Mouse (Mus musculus) limb, embryonic 10.5 days (tissue): ENCODE data around the gene Gm10272. TPM values are rescaled to one million over a fixed set of nuclear protein-coding genes. Genes with fewer than 3 reads are reported as not detected.

Source experiments
- DNase-seq: peaks from one replicate; pipeline ENCODE4 v3.0.0-alpha.2; 2017; ENCODE audit warnings: low spot score
- H3K27ac ChIP-seq: fragments of 300-500 bp; sonication (generic); 2 replicates; pipeline ENCODE4 v1.5.1; 2016; ENCODE audit warnings: mild to moderate bottlenecking
- H3K27me3 ChIP-seq: fragments of 300-500 bp; sonication (generic); 2 replicates; pipeline ENCODE4 v1.6.1; 2016; ENCODE audit warnings: low read depth, mild to moderate bottlenecking; ENCODE audit not compliant: poor library complexity, severe bottlenecking
- H3K36me3 ChIP-seq: fragments of 300-500 bp; sonication (generic); 2 replicates; pipeline ENCODE4 v1.6.1; 2016; ENCODE audit warnings: mild to moderate bottlenecking, moderate library complexity
- H3K4me1 ChIP-seq: fragments of 300-500 bp; sonication (generic); 2 replicates; pipeline ENCODE4 v1.6.1; 2016
- H3K4me3 ChIP-seq: fragments of 300-500 bp; sonication (generic); 2 replicates; pipeline ENCODE4 v1.5.1; 2016; ENCODE audit warnings: mild to moderate bottlenecking, moderate library complexity
- H3K9me3 ChIP-seq: fragments of 300-500 bp; sonication (generic); replicated peaks from 2 replicates; pipeline ENCODE4 v1.6.1; 2016; ENCODE audit warnings: mild to moderate bottlenecking
- WGBS: fragments of 180-500 bp; shearing (Covaris S2); methylation state at CpG from one replicate; pipeline ENCODE4 v1.1.7; 2016; 5-methylcytosine and 5-hydroxymethylcytosine counted together
- polyA plus RNA-seq: library from polyadenylated mRNA; unstranded; fragments of >200 nt; fragmentation: Nextera tagmentation; extraction: Ambion mirVana; gene quantifications from 2 replicates; pipeline ENCODE4 v1.2.1, GENCODE M21; 2016

The Gm10272 gene
- not detected in 2 replicates for polyA plus RNA-seq

DNA sequence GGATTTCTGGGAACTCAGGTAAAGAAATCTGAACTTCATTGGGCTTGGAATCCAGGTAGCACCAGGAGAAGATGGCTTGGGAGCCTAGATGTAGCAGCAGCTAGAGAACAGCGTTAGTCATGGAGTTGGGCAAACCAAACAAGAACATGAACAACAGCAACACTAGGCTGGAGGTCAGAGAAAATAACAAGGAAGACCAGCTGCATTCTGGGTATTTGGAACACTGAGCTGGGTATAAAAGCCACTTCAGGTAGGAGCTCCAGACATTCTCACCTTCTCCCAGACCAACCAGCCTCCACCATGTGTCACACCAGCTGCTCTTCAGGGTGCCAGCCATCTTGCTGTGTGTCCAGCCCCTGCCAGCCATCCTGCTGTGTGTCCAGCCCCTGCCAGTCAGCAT lies at the start of gene Gm10272:
Gm10272 (plus strand) TSS at position 301 of the 400 bp plus-strand sequence.
- WGBS: 92% methylated on average over 1 of the region's 1 CpGs
- H3K4me1 ChIP-seq: no peaks in the 10 kb centered on the region
- DNase-seq: no peak
- 0 out of 2 replicates have a peak, but pooled peaks cover 7% of the 10 kb centered on the region for H3K9me3 ChIP-seq
- no peak within 1 kb of the TSS for H3K27ac ChIP-seq
- H3K36me3 ChIP-seq: no peaks in the 10 kb centered on the region
- H3K4me3 ChIP-seq: no peak within 1 kb of the TSS
- no peaks in the 10 kb centered on the region for H3K27me3 ChIP-seq

- no peak for DNase-seq
- Histone ChIP-seq H3K4me3 (no peak overlapping the region), H3K9me3 (no peaks in the 10 kb centered on the region; the same call in 1 of the 2 replicates), H3K27ac (no peak overlapping the region), H3K36me3 (no peaks in the 10 kb centered on the region), H3K4me1 (0 out of 2 replicates have a peak, but pooled peaks cover 4% of the 10 kb centered on the region), H3K27me3 (peaks cover 3% of the 10 kb centered on the region)
- WGBS: 74% methylated on average over 15 of the region's 15 CpGs
These were observed 48.0 kb upstream of the Gm10272 start for GRCm38 (mm10) chr10:77658286-77658994.

GRCm38 (mm10) chr10:77663949-77664665 lies 42.3 kb upstream of the Gm10272 start:
- WGBS: 32% methylated on average over 43 of the region's 43 CpGs
- Histone ChIP-seq H3K27ac (peak overlapping the region; percentile 63), H3K27me3 (peaks cover 24% of the 10 kb centered on the region), H3K4me3 (peak overlapping the region; percentile 30), H3K4me1 (peaks cover 9% of the 10 kb centered on the region), H3K9me3 (no peaks in the 10 kb centered on the region; the same call in 1 of the 2 replicates), H3K36me3 (no peaks in the 10 kb centered on the region)
- DNase-seq: peak; percentile 62

DNA sequence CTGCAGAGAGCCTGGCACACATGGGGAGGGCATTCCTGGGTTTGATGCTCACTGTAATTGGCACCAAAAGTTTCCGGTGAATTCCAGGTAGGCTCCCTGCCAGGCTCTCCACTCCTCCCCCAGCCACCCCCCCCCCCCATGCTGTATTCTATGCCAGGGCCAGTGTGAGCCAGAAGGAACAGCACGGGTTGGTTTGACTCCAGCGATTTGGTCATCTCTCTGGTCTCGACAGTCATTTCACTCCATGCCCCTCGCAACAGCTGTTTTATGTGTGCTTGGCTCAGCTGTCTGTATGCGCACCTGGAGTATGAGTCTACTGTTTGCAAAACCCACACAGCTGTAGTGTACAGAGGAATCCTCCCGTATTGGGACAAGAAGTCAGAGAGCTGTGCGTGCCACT lies 40.1 kb upstream of the Gm10272 start:
- H3K27ac ChIP-seq: peak overlapping the region; percentile 9; the same call in 1 of the 2 replicates
- peaks cover 9% of the 10 kb centered on the region for H3K4me1 ChIP-seq
- H3K27me3 ChIP-seq: peaks cover 24% of the 10 kb centered on the region
- no peak for DNase-seq
- H3K9me3 ChIP-seq: no peaks in the 10 kb centered on the region
- no peaks in the 10 kb centered on the region for H3K36me3 ChIP-seq
- no peak overlapping the region for H3K4me3 ChIP-seq
- WGBS: 86% methylated on average over 8 of the region's 8 CpGs

DNA sequence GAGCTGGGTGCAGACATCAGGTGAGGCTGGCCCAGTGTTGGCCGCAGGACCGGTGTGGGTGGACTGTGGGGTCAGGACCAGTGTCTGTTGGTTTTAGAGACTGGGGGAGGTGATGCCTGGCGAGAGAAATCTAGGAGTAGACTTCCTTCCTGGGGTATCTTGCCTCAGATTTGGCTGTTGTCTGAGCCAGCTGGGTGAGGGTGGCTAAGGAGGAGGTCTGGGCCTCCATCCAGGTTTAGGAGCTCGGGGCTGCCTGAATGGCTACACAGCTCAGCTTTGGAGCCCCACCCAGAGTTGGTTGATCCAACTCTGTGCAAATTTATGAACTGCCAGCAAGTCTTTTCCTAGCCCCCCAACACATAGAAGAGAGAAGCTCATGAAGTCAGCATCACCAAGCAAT lies 39.0 kb upstream of the Gm10272 start:
- DNase-seq: no peak
- H3K4me3 ChIP-seq: no peak overlapping the region
- H3K27me3 ChIP-seq: peaks cover 24% of the 10 kb centered on the region
- H3K36me3 ChIP-seq: no peaks in the 10 kb centered on the region
- H3K4me1 ChIP-seq: peaks cover 9% of the 10 kb centered on the region
- no peak overlapping the region for H3K27ac ChIP-seq
- 90% methylated on average over 4 of the region's 4 CpGs for WGBS
- H3K9me3 ChIP-seq: no peaks in the 10 kb centered on the region

GRCm38 (mm10) chr10:77670710-77671109 lies 35.7 kb upstream of the Gm10272 start:
- Histone ChIP-seq H3K4me1 (peaks cover 15% of the 10 kb centered on the region), H3K4me3 (no peak overlapping the region), H3K36me3 (no peaks in the 10 kb centered on the region), H3K27ac (no peak overlapping the region), H3K27me3 (peaks cover 15% of the 10 kb centered on the region), H3K9me3 (no peaks in the 10 kb centered on the region)
- no peak for DNase-seq
- 76% methylated on average over 4 of the region's 4 CpGs for WGBS

DNA sequence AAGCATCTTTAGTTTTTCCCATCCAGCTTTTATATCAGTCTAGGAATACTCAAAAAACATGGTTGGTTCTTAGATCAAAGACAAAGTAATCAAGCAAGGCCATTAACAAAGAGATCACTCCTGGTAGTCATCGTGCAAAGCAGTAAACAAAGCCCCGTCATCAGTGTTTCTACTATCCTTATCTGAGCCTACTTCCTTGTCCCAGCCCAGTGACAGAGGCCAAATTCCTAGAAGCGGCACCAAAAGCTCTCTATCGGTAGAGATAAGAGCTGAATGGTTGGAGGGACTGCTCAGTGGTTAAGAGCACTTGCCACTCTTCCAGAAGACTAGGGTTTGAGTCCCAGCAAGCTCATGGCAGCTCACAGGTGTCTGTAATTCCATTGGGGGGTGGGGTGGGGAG lies 34.9 kb upstream of the Gm10272 start:
- Histone ChIP-seq H3K9me3 (no peaks in the 10 kb centered on the region), H3K4me3 (no peak overlapping the region), H3K4me1 (peaks cover 15% of the 10 kb centered on the region), H3K27ac (no peak overlapping the region), H3K27me3 (peaks cover 20% of the 10 kb centered on the region), H3K36me3 (no peaks in the 10 kb centered on the region)
- DNase-seq: no peak
- WGBS: 60% methylated on average over 4 of the region's 4 CpGs

DNA sequence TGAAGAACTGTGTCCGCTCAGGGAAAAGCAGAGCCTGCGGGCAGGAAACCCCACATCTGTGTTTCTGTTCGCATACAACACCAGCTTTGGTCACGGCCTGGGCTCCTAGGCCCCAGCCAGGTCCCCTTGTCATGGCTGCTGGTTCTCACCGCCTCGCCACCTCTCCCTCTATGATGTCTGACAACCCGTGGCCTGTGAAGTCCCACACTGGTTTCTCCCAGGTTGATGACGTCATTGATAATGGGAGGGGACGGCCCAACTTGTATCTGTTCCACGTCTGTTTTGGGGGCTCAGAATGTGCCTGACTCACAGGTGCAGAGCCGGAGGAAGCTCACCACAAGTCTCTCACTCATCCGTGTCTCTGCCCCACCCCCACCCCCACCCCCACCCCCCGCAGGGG lies 32.7 kb upstream of the Gm10272 start:
- Histone ChIP-seq H3K27ac (no peak overlapping the region), H3K27me3 (peaks cover 42% of the 10 kb centered on the region), H3K36me3 (no peaks in the 10 kb centered on the region), H3K4me3 (no peak overlapping the region), H3K4me1 (peaks cover 33% of the 10 kb centered on the region), H3K9me3 (no peaks in the 10 kb centered on the region)
- WGBS: 61% methylated on average over 13 of the region's 13 CpGs
- no peak for DNase-seq

DNA sequence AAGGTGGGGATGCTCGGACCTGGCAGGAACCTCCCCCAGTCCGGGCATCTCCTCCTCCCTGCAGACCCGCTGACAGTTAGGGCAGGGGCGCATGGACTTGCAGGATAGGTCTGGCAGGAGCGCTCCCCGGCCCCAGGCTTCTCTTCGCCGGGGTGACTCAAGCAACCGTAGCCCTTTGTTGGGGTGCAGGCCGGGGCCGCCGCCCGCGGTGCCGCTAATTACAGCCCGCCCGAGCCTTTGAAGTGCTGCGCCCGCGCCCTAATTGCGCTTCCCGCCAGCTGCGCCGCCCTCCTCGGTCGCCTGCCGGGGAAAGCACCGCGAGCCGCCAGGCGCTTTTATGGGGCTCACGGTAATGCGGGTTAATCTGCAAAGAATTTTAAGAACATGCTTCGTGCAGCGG lies 28.9 kb upstream of the Gm10272 start:
- Histone ChIP-seq H3K27me3 (peaks cover 53% of the 10 kb centered on the region), H3K27ac (peak overlapping the region; percentile 78), H3K36me3 (no peaks in the 10 kb centered on the region), H3K4me1 (peaks cover 47% of the 10 kb centered on the region), H3K4me3 (peak overlapping the region; percentile 54), H3K9me3 (no peaks in the 10 kb centered on the region)
- DNase-seq: peak; percentile 68
- under 1% methylated on average over 35 of the region's 35 CpGs for WGBS

DNA sequence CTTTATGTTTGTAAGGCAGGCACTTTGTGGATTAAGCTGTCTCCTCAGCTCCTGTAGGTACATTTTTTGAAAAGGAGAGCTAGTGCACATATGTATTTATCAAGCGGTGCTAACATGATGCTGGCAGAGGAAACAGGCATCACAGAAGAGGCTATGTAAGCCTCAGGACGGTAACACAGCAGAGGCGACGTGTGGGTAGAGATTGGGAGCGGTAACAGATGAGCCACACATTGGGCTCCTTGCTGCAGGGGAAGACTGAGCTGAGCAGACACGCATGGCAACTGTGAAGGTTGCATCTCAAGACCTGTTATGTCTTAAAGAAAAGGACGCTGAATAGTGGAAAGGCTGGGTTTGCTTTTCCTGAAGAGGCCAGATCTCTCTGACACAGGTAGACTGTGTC lies 23.4 kb upstream of the Gm10272 start:
- no peaks in the 10 kb centered on the region for H3K9me3 ChIP-seq
- no peak overlapping the region for H3K4me3 ChIP-seq
- peaks cover 56% of the 10 kb centered on the region for H3K4me1 ChIP-seq
- no peak overlapping the region for H3K27ac ChIP-seq
- 78% methylated on average over 7 of the region's 7 CpGs for WGBS
- no peaks in the 10 kb centered on the region for H3K36me3 ChIP-seq
- peaks cover 65% of the 10 kb centered on the region for H3K27me3 ChIP-seq
- no peak for DNase-seq

- no peaks in the 10 kb centered on the region for H3K9me3 ChIP-seq
- no peak for DNase-seq
- 24% methylated on average over 8 of the region's 8 CpGs for WGBS
- peaks cover 65% of the 10 kb centered on the region for H3K27me3 ChIP-seq
- H3K4me1 ChIP-seq: peaks cover 53% of the 10 kb centered on the region
- H3K27ac ChIP-seq: no peak overlapping the region
- H3K36me3 ChIP-seq: no peaks in the 10 kb centered on the region
- H3K4me3 ChIP-seq: no peak overlapping the region
These were observed 22.2 kb upstream of the Gm10272 start for GRCm38 (mm10) chr10:77684181-77684580.

DNA sequence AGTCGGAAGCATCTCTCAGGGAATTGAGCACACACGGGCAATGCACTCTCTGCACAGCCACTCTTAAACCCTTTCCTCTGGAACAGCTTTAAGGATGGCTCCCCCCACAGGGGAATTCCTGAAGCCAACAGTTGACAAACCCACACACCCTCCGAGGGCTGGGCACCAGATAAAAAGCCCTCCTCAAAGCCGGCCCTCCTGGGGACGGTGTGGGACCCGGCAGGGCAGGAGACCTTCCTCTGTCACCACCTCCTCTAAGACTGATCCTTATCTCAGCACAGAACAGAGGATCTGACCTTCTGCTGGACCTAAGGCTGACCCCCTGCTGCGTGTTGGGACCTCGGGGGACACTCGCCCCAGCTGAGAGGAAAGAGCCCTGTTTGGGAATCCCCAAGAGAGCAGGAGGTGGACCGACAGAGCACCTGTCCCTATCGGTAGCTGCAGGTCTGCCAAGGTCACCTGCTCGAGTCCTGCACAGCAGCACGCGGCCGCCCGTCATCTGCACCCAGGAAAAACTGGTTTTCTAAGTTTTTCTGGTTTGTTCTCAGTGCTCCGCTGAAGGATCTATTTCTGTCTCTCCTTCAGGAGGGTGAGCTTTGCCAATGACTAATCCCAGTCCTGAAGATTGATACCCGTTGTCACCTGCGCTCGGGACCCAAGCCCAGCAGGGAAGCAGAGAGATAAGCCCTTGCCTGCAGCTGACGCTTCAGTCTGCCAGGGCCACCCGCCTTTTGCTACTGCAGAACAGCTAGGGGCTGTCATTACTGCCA lies 20.3 kb upstream of the Gm10272 start, which contains the start of gene Tspear:
Tspear (plus strand) TSS at position 675 of the 770 bp plus-strand sequence.
- peaks cover 58% of the 10 kb centered on the region for H3K4me1 ChIP-seq
- 2% methylated on average over 22 of the region's 22 CpGs for WGBS
- no peak within 1 kb of the TSS for H3K4me3 ChIP-seq
- H3K27me3 ChIP-seq: peaks cover 70% of the 10 kb centered on the region
- H3K9me3 ChIP-seq: no peaks in the 10 kb centered on the region
- DNase-seq: no peak
- no peaks in the 10 kb centered on the region for H3K36me3 ChIP-seq
- H3K27ac ChIP-seq: no peak within 1 kb of the TSS
